Mouse (Mus musculus): ENCODE measurements around the gene Adgrb3. TPM values are rescaled to one million over a fixed set of nuclear protein-coding genes. Genes with fewer than 3 reads are reported as not detected.

Adgrb3 gene
- polyA plus RNA-seq (2012; rRNA removed) (2.1 and 2.2 TPM in 2 replicates), polyA plus RNA-seq (2014; fragmentation: Nextera tagmentation; extraction: Ambion mirVana) (1.8 and 2.2 TPM in 2 replicates)

GRCm38 (mm10) chr1:25828971-25829920, at the start of gene Adgrb3:
Adgrb3 (minus strand) TSS chr1:25829707.
- Histone ChIP-seq H3K9ac (ENCODE audit: low read depth, low read length, severe bottlenecking) (peak within 1 kb of the TSS; percentile 55), H3K9me3 (ENCODE audit: control insufficient read depth, low read length) (no peaks in the 10 kb centered on the region), H3K4me3 (replicated peaks; ENCODE audit: low read length) (peak within 1 kb of the TSS; percentile 54), H3K36me3 (ENCODE audit: control insufficient read depth, insufficient read depth, low read length) (no peaks in the 10 kb centered on the region), H3K4me2 (replicated peaks; ENCODE audit: low read depth, low read length, severe bottlenecking) (peak within 1 kb of the TSS; percentile 86), H3K4me1 (ENCODE audit: control insufficient read depth, insufficient read depth, low read length) (0 out of 2 replicates have a peak, but pooled peaks cover 2% of the 10 kb centered on the region), H3K27ac (replicated peaks; ENCODE audit: low read depth, low read length) (no peak within 1 kb of the TSS), H3K27me3 (ENCODE audit: control insufficient read depth, insufficient read depth, low read length) (peaks cover 32% of the 10 kb centered on the region)
- ATAC-seq (ENCODE audit: low FRiP score, low read depth) (peak; percentile 49; the same call in 1 of the 2 replicates), DNase-seq (ENCODE audit: low spot score) (no peak)
- WGBS: 5% methylated on average over 32 of the region's 32 CpGs
- no peak for TF ChIP-seq POLR2A (IDR thresholded peaks at IDR 0.05; ENCODE audit: borderline replicate concordance, extremely low read depth, insufficient read depth, insufficient read length)

- Histone ChIP-seq H3K27me3 (ENCODE audit: control insufficient read depth, insufficient read depth, low read length) (no peaks in the 10 kb centered on the region), H3K27ac (replicated peaks; ENCODE audit: low read depth, low read length) (no peak overlapping the region), H3K4me3 (replicated peaks; ENCODE audit: low read length) (no peak overlapping the region), H3K4me2 (replicated peaks; ENCODE audit: low read depth, low read length, severe bottlenecking) (no peak overlapping the region), H3K36me3 (ENCODE audit: control insufficient read depth, insufficient read depth, low read length) (no peaks in the 10 kb centered on the region), H3K9ac (ENCODE audit: low read depth, low read length, severe bottlenecking) (no peak overlapping the region), H3K9me3 (ENCODE audit: control insufficient read depth, low read length) (no peaks in the 10 kb centered on the region), H3K4me1 (ENCODE audit: control insufficient read depth, insufficient read depth, low read length) (no peaks in the 10 kb centered on the region)
- TF ChIP-seq POLR2A (IDR thresholded peaks at IDR 0.05; ENCODE audit: borderline replicate concordance, extremely low read depth, insufficient read depth, insufficient read length): no peak
- WGBS: 83% methylated on average over 5 of the region's 5 CpGs
- no peak for DNase-seq (ENCODE audit: low spot score)
- ATAC-seq (ENCODE audit: low FRiP score, low read depth): no peak
These were observed 48.0 kb upstream of the Adgrb3 start for GRCm38 (mm10) chr1:25877526-25877925.

- no peak overlapping the region for H3K4me3 ChIP-seq (replicated peaks; ENCODE audit: low read length)
- TF ChIP-seq POLR2A (IDR thresholded peaks at IDR 0.05; ENCODE audit: borderline replicate concordance, extremely low read depth, insufficient read depth, insufficient read length): no peak
- 81% methylated on average over 2 of the region's 2 CpGs for WGBS
These were observed 28.0 kb upstream of the Adgrb3 start for GRCm38 (mm10) chr1:25857473-25857872.

GRCm38 (mm10) chr1:25854451-25854978, 25.0 kb upstream of the Adgrb3 start:
- H3K27ac ChIP-seq (replicated peaks; ENCODE audit: low read depth, low read length): no peak overlapping the region
- ATAC-seq (ENCODE audit: low FRiP score, low read depth) (no peak), DNase-seq (ENCODE audit: low spot score) (no peak)
- H3K4me3 ChIP-seq (replicated peaks; ENCODE audit: low read length): no peak overlapping the region
- no peak for TF ChIP-seq POLR2A (IDR thresholded peaks at IDR 0.05; ENCODE audit: borderline replicate concordance, extremely low read depth, insufficient read depth, insufficient read length)
- no peaks in the 10 kb centered on the region for H3K36me3 ChIP-seq (ENCODE audit: control insufficient read depth, insufficient read depth, low read length)
- H3K4me1 ChIP-seq (ENCODE audit: control insufficient read depth, insufficient read depth, low read length): no peaks in the 10 kb centered on the region
- WGBS: 41% methylated on average over 2 of the region's 2 CpGs
- H3K4me2 ChIP-seq (replicated peaks; ENCODE audit: low read depth, low read length, severe bottlenecking): no peak overlapping the region
- H3K9ac ChIP-seq (ENCODE audit: low read depth, low read length, severe bottlenecking): no peak overlapping the region
- no peaks in the 10 kb centered on the region for H3K27me3 ChIP-seq (ENCODE audit: control insufficient read depth, insufficient read depth, low read length)
- no peaks in the 10 kb centered on the region for H3K9me3 ChIP-seq (ENCODE audit: control insufficient read depth, low read length)

More at GRCm38 (mm10) chr1:25857473-25857872, 28.0 kb upstream of the Adgrb3 start:
- Histone ChIP-seq H3K4me2 (replicated peaks; ENCODE audit: low read depth, low read length, severe bottlenecking) (no peak overlapping the region), H3K9me3 (ENCODE audit: control insufficient read depth, low read length) (no peaks in the 10 kb centered on the region), H3K27me3 (ENCODE audit: control insufficient read depth, insufficient read depth, low read length) (no peaks in the 10 kb centered on the region), H3K27ac (replicated peaks; ENCODE audit: low read depth, low read length) (no peak overlapping the region), H3K36me3 (ENCODE audit: control insufficient read depth, insufficient read depth, low read length) (no peaks in the 10 kb centered on the region), H3K4me1 (ENCODE audit: control insufficient read depth, insufficient read depth, low read length) (no peaks in the 10 kb centered on the region), H3K9ac (ENCODE audit: low read depth, low read length, severe bottlenecking) (no peak overlapping the region)
- ATAC-seq (ENCODE audit: low FRiP score, low read depth): no peak
- no peak for DNase-seq (ENCODE audit: low spot score)

GRCm38 (mm10) chr1:25832260-25832659, 2.8 kb upstream of the Adgrb3 start:
- peaks cover 32% of the 10 kb centered on the region for H3K27me3 ChIP-seq (ENCODE audit: control insufficient read depth, insufficient read depth, low read length)
- DNase-seq (ENCODE audit: low spot score): no peak
- H3K4me1 ChIP-seq (ENCODE audit: control insufficient read depth, insufficient read depth, low read length): no peaks in the 10 kb centered on the region
- H3K4me2 ChIP-seq (replicated peaks; ENCODE audit: low read depth, low read length, severe bottlenecking): no peak overlapping the region
- H3K27ac ChIP-seq (replicated peaks; ENCODE audit: low read depth, low read length): no peak overlapping the region
- H3K36me3 ChIP-seq (ENCODE audit: control insufficient read depth, insufficient read depth, low read length): no peaks in the 10 kb centered on the region
- 71% methylated on average over 6 of the region's 6 CpGs for WGBS
- ATAC-seq (ENCODE audit: low FRiP score, low read depth): no peak
- no peaks in the 10 kb centered on the region for H3K9me3 ChIP-seq (ENCODE audit: control insufficient read depth, low read length)
- TF ChIP-seq POLR2A (IDR thresholded peaks at IDR 0.05; ENCODE audit: borderline replicate concordance, extremely low read depth, insufficient read depth, insufficient read length): no peak
- H3K4me3 ChIP-seq (replicated peaks; ENCODE audit: low read length): no peak overlapping the region
- H3K9ac ChIP-seq (ENCODE audit: low read depth, low read length, severe bottlenecking): no peak overlapping the region

Measured in limb, embryonic 14.5 days (tissue).